Mouse (Mus musculus) liver, embryonic 18 days (tissue): ENCODE measurements around the gene Mn1. TPM values are rescaled to one million over a fixed set of nuclear protein-coding genes. Genes with fewer than 3 reads are reported as not detected.

ENCODE experiments used
- polyA plus RNA-seq: library from polyadenylated mRNA; depleted of rRNA; stranded (reverse); fragments of >200 nt; gene quantifications from 2 replicates; pipeline ENCODE4 v1.2.3, GENCODE M21; 2012; rRNA removed

Mn1 gene
- 0.71 and 0.77 TPM in 2 replicates for polyA plus RNA-seq

DNA sequence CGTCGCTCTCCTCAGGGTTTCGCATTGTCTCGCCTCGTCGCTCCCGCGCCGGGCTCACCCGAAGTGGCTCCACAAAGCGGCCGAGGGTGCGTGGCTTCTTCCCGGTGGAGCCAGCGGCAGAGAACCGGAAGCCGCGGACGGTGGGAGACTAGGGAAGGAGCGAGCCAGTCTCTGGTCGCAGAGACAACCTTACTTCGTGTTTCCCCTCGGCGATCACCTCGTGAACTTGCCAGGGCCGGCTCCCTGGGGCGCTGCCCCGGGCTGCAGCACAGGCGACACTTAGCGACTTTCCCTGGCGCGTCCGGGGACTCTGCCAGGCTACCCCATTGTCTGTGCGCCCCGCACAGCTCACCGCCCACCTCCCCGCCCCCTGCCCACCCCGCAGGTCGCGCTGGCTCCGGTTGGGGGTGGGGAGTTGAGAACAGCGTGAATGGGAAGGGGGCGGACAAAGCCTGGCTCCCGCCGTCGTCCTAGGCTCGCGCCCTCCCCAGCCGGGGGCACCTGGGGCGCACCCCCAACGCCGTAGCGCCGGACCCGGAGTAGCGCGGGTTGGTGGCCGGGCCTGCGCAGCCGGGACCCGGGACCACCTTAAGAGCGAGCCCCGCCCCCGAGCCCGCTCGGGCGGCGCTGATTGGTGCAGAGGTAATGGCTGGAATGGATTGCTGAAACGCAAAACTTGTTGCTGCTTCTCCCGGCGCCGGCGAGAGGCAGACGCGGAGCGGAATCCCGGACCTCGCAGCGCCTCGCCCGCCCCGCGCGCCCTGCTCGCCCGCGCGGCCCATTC is at the start of gene Mn1:
Mn1 (plus strand) TSS at position 772 of the 784 bp plus-strand sequence.

Other genes with a start within 250 kb of the Mn1 start
- 29.1 and 30.3 TPM in 2 replicates for gene Pitpnb, start 86.6 kb upstream of the Mn1 start, polyA plus RNA-seq